14 mouse cellular contexts compared by ENCODE assay signal in the genomic region with DNA sequence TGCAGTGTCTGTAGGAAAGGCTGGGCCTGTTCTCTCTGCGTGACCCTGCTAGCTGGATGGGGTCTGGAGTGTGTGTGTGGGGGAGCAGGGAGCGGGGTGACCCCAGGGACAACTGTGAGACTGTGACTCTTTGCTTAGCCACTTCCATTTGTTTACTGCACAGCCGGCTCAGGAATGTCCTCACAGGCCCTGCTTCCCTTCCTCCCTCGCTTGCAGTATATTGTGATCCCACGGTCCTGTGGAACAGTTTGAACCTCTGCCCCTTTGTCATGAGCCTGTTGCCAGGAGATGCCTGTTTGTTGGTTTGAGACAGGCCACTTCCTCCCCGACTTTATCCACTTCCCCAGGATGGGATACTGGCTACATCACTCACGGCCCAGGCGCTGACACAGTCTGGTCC. TPM values are rescaled to one million over a fixed set of nuclear protein-coding genes. Genes with fewer than 3 reads are reported as not detected.
DNase-seq lines count a peak whose midpoint lies in the region; ATAC-seq and TF ChIP-seq lines count a peak whose summit lies in the region.
"Had no signal": no experiment of that assay in that cellular context is flagged by ENCODE, and none has a peak within 500 bp of the region (broad histone marks: within the 10 kb centered on the region; RNA-seq: fewer than 3 reads in every experiment).

No protein-coding gene starts in this region.

- no peak for TF ChIP-seq CTCF in stomach, postnatal 0 days (IDR thresholded peaks at IDR 0.05; ENCODE audit: low read depth)
- no peak for TF ChIP-seq CTCF in liver, postnatal 0 days (IDR thresholded peaks at IDR 0.05; ENCODE audit: low read depth)

- H3K4me1 ChIP-seq in stomach, embryonic 14.5 days (ENCODE audit: control insufficient read depth, insufficient read depth, low read length): 0 out of 2 replicates have a peak, but pooled peaks cover 6% of the 10 kb centered on the region
- no peaks in the 10 kb centered on the region for H3K4me1 ChIP-seq in stomach, postnatal 0 days (replicated peaks; ENCODE audit: control insufficient read depth, insufficient read depth)
- peaks cover 3% of the 10 kb centered on the region for H3K4me1 ChIP-seq in liver, postnatal 0 days (ENCODE audit: insufficient read depth)
- no peaks in the 10 kb centered on the region for H3K4me1 ChIP-seq in stomach, embryonic 15.5 days
- H3K4me1 ChIP-seq: limb, embryonic 12.5 days; midbrain, embryonic 13.5 days; neural tube, embryonic 12.5 days had no signal

- peak overlapping the region; percentile 39; the same call in 1 of the 2 replicates for H3K27ac ChIP-seq in stomach, embryonic 14.5 days (ENCODE audit: low read length)
- no peak overlapping the region for H3K27ac ChIP-seq in stomach, postnatal 0 days (replicated peaks)
- 0 out of 2 replicates have a peak overlapping the region, but pooled peaks have one; percentile 41 for H3K27ac ChIP-seq in liver, postnatal 0 days (ENCODE audit: low read depth)
- H3K27ac ChIP-seq in stomach, embryonic 15.5 days: no peak overlapping the region
- H3K27ac ChIP-seq: hindbrain, postnatal 0 days; limb, embryonic 12.5 days; midbrain, embryonic 13.5 days; neural tube, embryonic 12.5 days had no signal

- no peak for TF ChIP-seq EP300 in stomach, postnatal 0 days (optimal IDR thresholded peaks at IDR 0.05)
- TF ChIP-seq EP300 in liver, postnatal 0 days (IDR thresholded peaks at IDR 0.05; ENCODE audit: low read depth): no peak

- H3K27me3 ChIP-seq in stomach, embryonic 14.5 days (ENCODE audit: control insufficient read depth, insufficient read depth, low read length): no peaks in the 10 kb centered on the region
- H3K27me3 ChIP-seq in stomach, postnatal 0 days (ENCODE audit: control insufficient read depth, insufficient read depth, low read length): no peaks in the 10 kb centered on the region
- no peaks in the 10 kb centered on the region for H3K27me3 ChIP-seq in liver, postnatal 0 days (ENCODE audit: insufficient read depth, low read length)
- no peaks in the 10 kb centered on the region for H3K27me3 ChIP-seq in stomach, embryonic 15.5 days (replicated peaks)
- H3K27me3 ChIP-seq: limb, embryonic 12.5 days; midbrain, embryonic 13.5 days; neural tube, embryonic 12.5 days had no signal

- peak; percentile 95 for DNase-seq in heart, adult 11 months
- DNase-seq in heart, postnatal 10 days: no peak
- DNase-seq in stomach, postnatal 0 days (ENCODE audit: low spot score): no peak
- DNase-seq in liver, postnatal 0 days: no peak
- DNase-seq in adrenal gland, adult 2 months: no peak
- DNase-seq in thymus, postnatal 36 days: no peak
- DNase-seq: layer of hippocampus, adult 9-11 months; right cerebral cortex, postnatal 14 days had no signal

- H3K36me3 ChIP-seq in stomach, embryonic 14.5 days (ENCODE audit: control insufficient read depth, insufficient read depth, low read length): peaks cover 48% of the 10 kb centered on the region
- peaks cover 36% of the 10 kb centered on the region for H3K36me3 ChIP-seq in stomach, postnatal 0 days (ENCODE audit: control insufficient read depth, insufficient read depth, low read length)
- peaks cover 49% of the 10 kb centered on the region for H3K36me3 ChIP-seq in liver, postnatal 0 days (replicated peaks; ENCODE audit: insufficient read depth, low read length)
- peaks cover 38% of the 10 kb centered on the region for H3K36me3 ChIP-seq in stomach, embryonic 15.5 days

- 57% methylated on average over 8 of the region's 8 CpGs for WGBS in stomach, embryonic 14.5 days
- 59% methylated on average over 8 of the region's 8 CpGs for WGBS in stomach, postnatal 0 days
- WGBS in liver, postnatal 0 days (ENCODE audit: insufficient replicate concordance): 63% methylated on average over 7 of the region's 8 CpGs
- 64% methylated on average over 8 of the region's 8 CpGs for WGBS in stomach, embryonic 15.5 days

- ATAC-seq in stomach, embryonic 14.5 days (ENCODE audit: insufficient number of reproducible peaks, insufficient read depth, low FRiP score, low read depth): no peak
- ATAC-seq in stomach, postnatal 0 days (ENCODE audit: low FRiP score, low TSS enrichment): no peak; the same call in 1 of the 2 replicates
- ATAC-seq in liver, postnatal 0 days: peak; percentile 59
- ATAC-seq in stomach, embryonic 15.5 days (ENCODE audit: insufficient read depth, low FRiP score, low read depth): peak; percentile 15; the same call in 1 of the 2 replicates
- ATAC-seq: hindbrain, postnatal 0 days; midbrain, embryonic 13.5 days had no signal

- H3K9me3 ChIP-seq in stomach, embryonic 14.5 days (ENCODE audit: control insufficient read depth, low read depth, low read length): no peaks in the 10 kb centered on the region
- H3K9me3 ChIP-seq in stomach, postnatal 0 days (ENCODE audit: control insufficient read depth, low read length): no peaks in the 10 kb centered on the region
- no peaks in the 10 kb centered on the region for H3K9me3 ChIP-seq in liver, postnatal 0 days (ENCODE audit: low read length)
- no peaks in the 10 kb centered on the region for H3K9me3 ChIP-seq in stomach, embryonic 15.5 days
- H3K9me3 ChIP-seq: limb, embryonic 12.5 days; midbrain, embryonic 13.5 days; neural tube, embryonic 12.5 days had no signal

- H3K9ac ChIP-seq in stomach, embryonic 14.5 days (replicated peaks; ENCODE audit: low read depth, low read length): no peak overlapping the region
- H3K9ac ChIP-seq in stomach, postnatal 0 days (ENCODE audit: low read length): no peak overlapping the region
- no peak overlapping the region for H3K9ac ChIP-seq in liver, postnatal 0 days (replicated peaks)
- no peak overlapping the region for H3K9ac ChIP-seq in stomach, embryonic 15.5 days
- H3K9ac ChIP-seq: limb, embryonic 12.5 days; midbrain, embryonic 13.5 days; neural tube, embryonic 12.5 days had no signal

- intact Hi-C loops in heart, postnatal 10 days (cut with DNase I): no loop called here

- H3K4me2 ChIP-seq in stomach, embryonic 14.5 days (replicated peaks; ENCODE audit: low read depth, low read length): no peak overlapping the region
- H3K4me2 ChIP-seq in stomach, postnatal 0 days (replicated peaks; ENCODE audit: low read depth): no peak overlapping the region
- no peak overlapping the region for H3K4me2 ChIP-seq in liver, postnatal 0 days (ENCODE audit: low read depth, low read length)
- no peak overlapping the region for H3K4me2 ChIP-seq in stomach, embryonic 15.5 days
- H3K4me2 ChIP-seq: limb, embryonic 12.5 days; midbrain, embryonic 13.5 days; neural tube, embryonic 12.5 days had no signal

- no peak overlapping the region for H3K4me3 ChIP-seq in stomach, embryonic 14.5 days (ENCODE audit: low read depth, low read length)
- H3K4me3 ChIP-seq in stomach, postnatal 0 days (ENCODE audit: low read depth, low read length): no peak overlapping the region
- no peak overlapping the region for H3K4me3 ChIP-seq in liver, postnatal 0 days (ENCODE audit: low read depth, low read length)
- no peak overlapping the region for H3K4me3 ChIP-seq in stomach, embryonic 15.5 days (replicated peaks)
- H3K4me3 ChIP-seq: limb, embryonic 12.5 days; midbrain, embryonic 13.5 days; neural tube, embryonic 12.5 days had no signal

RNA-seq across cellular contexts. Expression of gene Specc1l, which starts 35.4 kb away (rescaled TPM):
- total RNA-seq in heart, postnatal 10 days (2021): 10 to 100 TPM; 36.9 to 49.4 TPM
- polyA plus RNA-seq in stomach, embryonic 14.5 days (2014; fragmentation: Nextera tagmentation; extraction: Ambion mirVana): 32.5 and 32.7 TPM in 2 replicates
- polyA plus RNA-seq in stomach, postnatal 0 days (2015; fragmentation: Nextera tagmentation; extraction: Ambion mirVana): 9.2 and 9.4 TPM in 2 replicates
- polyA plus RNA-seq in liver, postnatal 0 days (2015; fragmentation: Nextera tagmentation; extraction: Ambion mirVana): 3.5 and 4.0 TPM in 2 replicates
- polyA plus RNA-seq in stomach, embryonic 15.5 days (2015; fragmentation: Nextera tagmentation; extraction: Ambion mirVana): 26.7 and 30.0 TPM in 2 replicates
- total RNA-seq in adrenal gland, adult 2 months (2021): 10 to 100 TPM; 58.8 to 64.0 TPM
- polyA plus RNA-seq in adrenal gland, adult 2 months (2012; rRNA removed): 24.3 and 27.8 TPM in 2 replicates

Comparison
In these comparisons a context has a peak if more than half of its experiments do, and no peak if none do; other contexts are left out.
1. ATAC-seq: peak in liver, postnatal 0 days (single experiment) and stomach, embryonic 15.5 days (single experiment); none in stomach, embryonic 14.5 days (single experiment) and stomach, postnatal 0 days (single experiment).
2. H3K27ac ChIP-seq: peak in stomach, embryonic 14.5 days (single experiment) and liver, postnatal 0 days (single experiment); none in stomach, postnatal 0 days (single experiment) and stomach, embryonic 15.5 days (single experiment).